Mouse (Mus musculus): Measurements from ENCODE around the gene Dtd1.

- TF ChIP-seq POLR2A (IDR thresholded peaks at IDR 0.05; ENCODE audit: insufficient read depth, low read length), result no peak
- TF ChIP-seq EP300 (IDR thresholded peaks at IDR 0.05; ENCODE audit: insufficient read depth, low read depth, low read length), result no peak
Observed at GRCm38 (mm10) chr2:144760666-144761065, 161.0 kb downstream of the Dtd1 start.

Data from ES-Bruce4 (cell line).